Mouse (Mus musculus) sigmoid colon, adult 10 weeks (tissue): Measurements from ENCODE around the gene Dnajc25. TPM values are rescaled to one million over a fixed set of nuclear protein-coding genes. Genes with fewer than 3 reads are reported as not detected.

ENCODE experiments used
- polyA plus RNA-seq: library from polyadenylated mRNA; stranded (reverse); fragments of 350-450 nt; fragmentation: Illumina TruSeq; extraction: RNeasy Lipid Tissue Mini Kit (QIAGEN cat#74804); gene quantifications from one replicate; pipeline ENCODE4 v1.2.3, GENCODE M21; 2014; ENCODE audit warnings: low read depth, low replicate concordance

Gene Dnajc25
- polyA plus RNA-seq: 29.4 TPM

GRCm38 (mm10) chr4:58994762-58995161 lies at the start of gene Dnajc25:
Gene Dnajc25 (plus strand): TSS chr4:58995062.

GRCm38 (mm10) chr4:58986540-58987190 lies 8.2 kb upstream of the Dnajc25 start, which contains the start of gene Ptgr1:
Gene Ptgr1 (minus strand): TSS chr4:58987119.

GRCm38 (mm10) chr4:59002948-59003805 lies 8.3 kb downstream of the Dnajc25 start, which contains the start of gene Gm20503:
Gene Gm20503 (plus strand): TSS chr4:59003210.

GRCm38 (mm10) chr4:59034918-59035785 lies 40.3 kb downstream of the Dnajc25 start, which contains the start of gene Gng10:
Gene Gng10 (plus strand): TSS chr4:59035088.

Other genes starting within 250 kb of the Dnajc25 start
- not detected for gene Olfr267, start 207.3 kb upstream of the Dnajc25 start, polyA plus RNA-seq
- gene Ecpas, start 82.3 kb upstream of the Dnajc25 start, polyA plus RNA-seq: 197 TPM
- 0.28 TPM for gene Zkscan16, start 51.4 kb upstream of the Dnajc25 start, polyA plus RNA-seq
- gene Ptgr1, start 7.9 kb upstream of the Dnajc25 start, polyA plus RNA-seq: 11.4 TPM
- not detected for gene Gm20503, start 8.1 kb downstream of the Dnajc25 start, polyA plus RNA-seq
- 88.7 TPM for gene Gng10, start 40.0 kb downstream of the Dnajc25 start, polyA plus RNA-seq
- gene AI481877, start 143.9 kb downstream of the Dnajc25 start, polyA plus RNA-seq: 3.1 TPM
- gene Ugcg, start 194.2 kb downstream of the Dnajc25 start, polyA plus RNA-seq: 247 TPM